Mouse (Mus musculus) heart, embryonic 11.5 days (tissue): ENCODE data around the gene Lrrn4cl. TPM values are rescaled to one million over a fixed set of nuclear protein-coding genes. Genes with fewer than 3 reads are reported as not detected.

ENCODE experiments used
- ATAC-seq: fragments of 200-750 bp; cut with Nextera tagmentation; replicated peaks from 2 replicates; pipeline ENCODE4 v1.8.0; 2017; ENCODE audit warnings: moderate library complexity; ENCODE audit not compliant: insufficient number of reproducible peaks, low FRiP score, low TSS enrichment
- H3K27ac ChIP-seq: fragments of 300-500 bp; sonication (generic); 2 replicates; pipeline ENCODE4 v1.5.1; 2014; ENCODE audit warnings: mild to moderate bottlenecking, low read depth, low read length
- H3K27me3 ChIP-seq: fragments of 300-500 bp; sonication (generic); 2 replicates; pipeline ENCODE4 v1.6.1; 2014; ENCODE audit warnings: mild to moderate bottlenecking, low read length, mixed read lengths; ENCODE audit not compliant: control insufficient read depth, insufficient read depth
- H3K36me3 ChIP-seq: fragments of 300-500 bp; sonication (generic); 2 replicates; pipeline ENCODE4 v1.6.1; 2014; ENCODE audit warnings: mild to moderate bottlenecking, low read length, moderate library complexity, mixed read lengths; ENCODE audit not compliant: control insufficient read depth, insufficient read depth
- H3K4me1 ChIP-seq: fragments of 300-500 bp; sonication (generic); 2 replicates; pipeline ENCODE4 v1.6.1; 2014; ENCODE audit warnings: low read length; ENCODE audit not compliant: control insufficient read depth, insufficient read depth
- H3K4me2 ChIP-seq: fragments of 300-500 bp; sonication (generic); 2 replicates; pipeline ENCODE4 v1.6.1; 2014; ENCODE audit warnings: mild to moderate bottlenecking, moderate library complexity
- H3K4me3 ChIP-seq: fragments of 300-500 bp; sonication (generic); 2 replicates; pipeline ENCODE4 v1.5.1; 2014; ENCODE audit warnings: low read depth, low read length
- H3K9ac ChIP-seq: fragments of 300-500 bp; sonication (generic); 2 replicates; pipeline ENCODE4 v1.6.1; 2014; ENCODE audit warnings: mild to moderate bottlenecking, low read depth, low read length, moderate library complexity
- H3K9me3 ChIP-seq: fragments of 300-500 bp; sonication (generic); replicated peaks from 2 replicates; pipeline ENCODE4 v1.6.1; 2016; ENCODE audit warnings: low read length; ENCODE audit not compliant: control insufficient read depth
- WGBS: fragments of 180-500 bp; shearing (Covaris S2); extraction: QIAGEN DNeasy Blood & Tissue Kit; methylation state at CpG from one replicate; pipeline ENCODE4 v1.1.7; 2014; ENCODE audit not compliant: insufficient replicate concordance; 5-methylcytosine and 5-hydroxymethylcytosine counted together
- polyA plus RNA-seq: library from polyadenylated mRNA; unstranded; fragments of >200 nt; fragmentation: Nextera tagmentation; extraction: Ambion mirVana; gene quantifications from 2 replicates; pipeline ENCODE4 v1.2.1, GENCODE M21; 2014

The Lrrn4cl gene
- polyA plus RNA-seq, 1 experiment from 2014 or later, result 0.33 TPM

DNA sequence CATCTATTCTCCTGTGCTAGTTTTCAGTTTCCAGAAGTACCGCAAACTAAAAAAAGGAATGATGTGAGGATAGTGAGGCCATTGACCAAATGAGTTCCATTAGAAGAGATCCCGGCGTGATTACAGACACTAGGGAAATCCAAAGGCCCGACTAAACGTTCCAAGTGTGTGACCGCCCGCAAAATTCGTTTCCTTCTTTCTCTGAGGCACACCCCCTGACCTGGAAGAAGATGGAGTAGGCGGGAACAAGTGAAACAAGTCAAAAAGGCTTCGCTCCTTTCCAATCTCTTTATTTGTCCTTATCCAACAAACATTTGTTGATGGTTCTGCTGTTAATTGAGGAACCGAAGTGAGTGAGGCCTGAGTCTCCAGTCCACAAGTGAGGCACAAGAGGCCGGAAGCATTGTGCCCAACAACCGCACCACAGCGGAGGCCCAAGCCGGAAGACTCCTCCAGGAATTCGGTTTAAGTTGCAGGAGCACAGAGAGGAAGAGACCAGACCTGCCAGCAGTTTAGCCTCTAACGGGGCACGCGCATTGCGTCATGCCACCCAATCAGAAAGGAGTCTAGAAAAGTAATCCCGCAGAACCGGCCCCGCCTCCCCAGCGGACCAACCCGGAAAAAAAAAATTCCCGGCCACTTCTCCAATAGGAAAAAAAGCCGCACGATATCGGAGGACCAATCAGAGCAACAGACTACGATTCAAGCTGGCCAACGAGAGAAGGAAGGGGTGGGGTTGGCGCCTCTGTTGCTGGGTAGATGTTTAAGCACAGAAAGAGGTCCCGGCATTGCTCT lies 31.6 kb upstream of the Lrrn4cl start, which contains the start of gene Ttc9c:
Ttc9c (minus strand) TSS at position 533 of the 795 bp plus-strand sequence.
- H3K27ac ChIP-seq, result peak within 1 kb of the TSS; percentile 100
- peak within 1 kb of the TSS; percentile 97 for H3K4me2 ChIP-seq
- no peaks in the 10 kb centered on the region for H3K9me3 ChIP-seq
- H3K36me3 ChIP-seq, result peaks cover 14% of the 10 kb centered on the region
- peak; percentile 87 for ATAC-seq
- H3K4me3 ChIP-seq, result peak within 1 kb of the TSS; percentile 100
- under 1% methylated on average over 33 of the region's 33 CpGs for WGBS
- H3K9ac ChIP-seq, result peak within 1 kb of the TSS; percentile 99
- peaks cover 17% of the 10 kb centered on the region for H3K4me1 ChIP-seq
- no peaks in the 10 kb centered on the region for H3K27me3 ChIP-seq

DNA sequence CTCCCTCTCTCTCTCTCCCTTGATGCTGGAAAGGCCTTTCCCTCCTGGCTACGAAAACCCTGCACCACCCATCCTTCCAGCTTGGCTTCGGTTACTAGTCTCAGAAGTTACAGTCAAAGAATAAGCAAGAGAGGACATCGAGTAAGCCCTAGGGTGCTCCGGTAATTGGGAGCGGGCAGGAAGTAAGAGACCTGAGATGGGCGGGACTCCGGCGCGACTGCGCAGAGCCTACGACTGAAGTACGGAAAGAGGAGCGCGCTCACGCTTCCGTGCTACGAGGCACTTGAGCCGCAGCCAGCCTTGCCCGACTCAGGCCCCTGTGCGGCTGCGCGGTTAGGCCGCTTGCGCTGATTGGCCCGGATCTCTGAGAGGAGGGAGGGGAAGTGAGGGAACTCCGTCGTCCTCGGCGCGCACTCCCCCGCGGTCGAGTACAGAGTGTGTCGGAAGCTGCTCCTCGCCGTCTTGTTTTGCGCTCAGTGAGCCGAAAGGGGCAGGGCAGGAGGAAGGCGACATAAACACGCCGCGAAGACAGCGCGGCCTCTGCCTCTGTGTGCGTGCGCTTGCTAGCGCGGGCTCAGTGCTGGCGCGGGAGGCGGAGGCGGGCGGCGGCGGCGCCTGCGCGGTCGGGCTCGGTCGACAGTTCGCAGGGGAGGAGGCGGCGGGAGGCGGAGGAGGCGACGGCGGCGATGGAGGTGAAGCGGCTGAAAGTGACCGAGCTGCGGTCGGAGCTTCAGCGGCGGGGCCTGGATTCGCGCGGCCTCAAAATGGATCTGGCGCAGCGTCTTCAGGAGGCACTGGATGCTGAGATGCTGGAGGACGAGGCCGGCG lies 30.8 kb upstream of the Lrrn4cl start, which contains the start of gene Hnrnpul2:
Hnrnpul2 (plus strand) TSS at position 415 of the 828 bp plus-strand sequence.
- H3K9me3 ChIP-seq, result no peaks in the 10 kb centered on the region
- under 1% methylated on average over 83 of the region's 83 CpGs for WGBS
- H3K4me3 ChIP-seq, result peak within 1 kb of the TSS; percentile 100
- H3K4me2 ChIP-seq, result peak within 1 kb of the TSS; percentile 97
- peak within 1 kb of the TSS; percentile 100 for H3K27ac ChIP-seq
- no peaks in the 10 kb centered on the region for H3K27me3 ChIP-seq
- peaks cover 17% of the 10 kb centered on the region for H3K4me1 ChIP-seq
- ATAC-seq, result peak; percentile 96
- peaks cover 15% of the 10 kb centered on the region for H3K36me3 ChIP-seq
- H3K9ac ChIP-seq, result peak within 1 kb of the TSS; percentile 99

DNA sequence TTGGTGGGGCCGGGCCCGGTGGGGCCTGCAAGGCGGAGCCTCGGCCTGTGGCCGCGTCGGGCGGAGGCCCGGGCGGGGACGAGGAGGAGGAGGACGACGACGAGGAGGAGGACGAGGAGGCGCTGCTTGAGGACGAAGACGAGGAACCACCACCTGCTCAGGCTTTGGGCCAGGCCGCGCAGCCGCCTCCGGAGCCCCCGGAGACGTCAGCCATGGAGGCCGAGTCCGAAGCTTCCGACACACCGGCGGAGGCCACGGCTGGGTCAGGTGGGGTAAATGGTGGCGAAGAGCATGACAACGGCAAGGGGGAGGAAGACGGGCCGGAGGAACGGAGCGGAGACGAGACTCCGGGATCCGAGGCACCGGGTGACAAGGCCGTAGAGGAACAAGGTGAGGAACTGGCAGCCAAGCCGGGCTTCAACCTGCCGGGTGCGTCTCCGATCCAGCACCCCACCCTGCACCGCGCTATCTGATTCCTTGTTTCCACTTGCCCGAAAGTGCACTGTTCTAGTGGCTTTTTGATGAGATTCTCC lies 30.1 kb upstream of the Lrrn4cl start:
- WGBS, result 0% methylated on average over 48 of the region's 48 CpGs

DNA sequence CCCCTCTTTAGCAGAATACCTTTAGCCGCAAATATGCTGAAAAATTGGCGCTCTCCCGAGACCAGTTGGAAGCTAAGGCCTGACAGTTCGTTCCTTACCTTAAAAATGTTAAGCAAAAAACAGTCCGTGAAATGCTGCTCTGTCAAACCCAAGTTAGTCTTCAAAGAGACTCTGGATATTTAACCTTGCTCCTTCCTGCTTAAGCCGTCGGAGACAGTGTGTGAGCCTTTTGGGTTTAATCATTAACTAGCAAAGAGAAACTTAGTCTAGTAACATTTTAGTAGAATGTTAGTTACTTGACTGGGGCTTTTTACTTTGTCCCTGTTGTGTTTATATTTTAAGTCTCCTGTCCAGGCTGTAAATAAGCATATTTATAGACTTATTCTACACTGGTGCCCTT lies 29.4 kb upstream of the Lrrn4cl start:
- under 1% methylated on average over 7 of the region's 7 CpGs for WGBS
- no peak for ATAC-seq
- Histone ChIP-seq H3K9me3 (no peaks in the 10 kb centered on the region), H3K27ac (peak overlapping the region; percentile 100; the same call in 1 of the 2 replicates), H3K4me1 (peaks cover 17% of the 10 kb centered on the region), H3K4me3 (peak overlapping the region; percentile 100), H3K9ac (peak overlapping the region; percentile 99), H3K4me2 (peak overlapping the region; percentile 97), H3K27me3 (no peaks in the 10 kb centered on the region), H3K36me3 (peaks cover 20% of the 10 kb centered on the region)

More for the DNA sequence above, 30.1 kb upstream of the Lrrn4cl start:
- peaks cover 17% of the 10 kb centered on the region for H3K36me3 ChIP-seq
- peak overlapping the region; percentile 100 for H3K27ac ChIP-seq
- H3K9ac ChIP-seq, result peak overlapping the region; percentile 99
- H3K27me3 ChIP-seq, result no peaks in the 10 kb centered on the region
- no peaks in the 10 kb centered on the region for H3K9me3 ChIP-seq
- H3K4me2 ChIP-seq, result peak overlapping the region; percentile 97
- H3K4me3 ChIP-seq, result peak overlapping the region; percentile 100
- H3K4me1 ChIP-seq, result peaks cover 17% of the 10 kb centered on the region
- peak; percentile 39 for ATAC-seq

DNA sequence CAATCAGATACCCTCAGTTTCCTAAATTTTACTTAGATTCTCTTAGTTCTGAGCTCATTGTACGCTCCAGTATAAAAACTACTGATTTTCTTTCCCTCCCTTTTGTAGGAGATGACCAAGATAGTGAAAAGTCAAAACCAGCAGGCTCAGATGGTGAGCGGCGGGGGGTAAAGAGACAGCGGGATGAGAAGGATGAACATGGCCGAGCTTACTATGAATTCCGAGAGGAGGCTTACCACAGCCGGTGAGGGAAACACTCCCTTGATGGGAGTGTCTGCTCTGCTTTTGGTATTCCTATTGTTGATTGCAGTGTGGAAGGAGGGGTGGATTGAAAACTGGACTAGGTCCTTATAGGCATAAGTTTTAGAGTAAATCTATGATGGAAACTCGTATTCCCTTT lies 27.9 kb upstream of the Lrrn4cl start:
- Histone ChIP-seq H3K9me3 (no peaks in the 10 kb centered on the region), H3K4me2 (peak overlapping the region; percentile 97), H3K9ac (0 out of 2 replicates have a peak overlapping the region, but pooled peaks have one; percentile 39), H3K36me3 (peaks cover 31% of the 10 kb centered on the region), H3K27ac (no peak overlapping the region), H3K4me1 (peaks cover 16% of the 10 kb centered on the region), H3K4me3 (peak overlapping the region; percentile 20), H3K27me3 (no peaks in the 10 kb centered on the region)
- WGBS, result 77% methylated on average over 8 of the region's 8 CpGs
- no peak for ATAC-seq

DNA sequence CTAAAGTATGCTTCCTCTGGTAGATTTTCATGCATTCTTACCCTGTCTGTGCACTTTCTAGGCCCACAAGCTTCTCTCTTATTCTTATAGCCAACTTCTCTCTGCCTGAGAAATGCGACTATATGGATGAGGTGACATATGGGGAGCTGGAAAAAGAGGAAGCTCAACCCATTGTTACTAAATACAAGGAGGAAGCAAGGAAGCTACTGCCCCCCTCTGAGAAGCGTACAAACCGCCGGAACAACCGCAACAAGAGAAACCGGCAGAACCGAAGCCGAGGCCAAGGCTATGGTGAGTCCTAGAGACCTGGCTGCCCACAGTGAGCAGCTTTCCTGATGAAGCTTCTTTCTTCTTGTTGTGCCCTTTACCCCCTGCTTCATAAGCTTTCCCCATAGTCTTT lies 20.9 kb upstream of the Lrrn4cl start, which contains the start of gene AC129217.1:
AC129217.1 (plus strand) TSS at position 114 of the 400 bp plus-strand sequence.
- Histone ChIP-seq H3K9me3 (no peaks in the 10 kb centered on the region), H3K27me3 (no peaks in the 10 kb centered on the region), H3K9ac (no peak within 1 kb of the TSS), H3K4me2 (no peak within 1 kb of the TSS), H3K4me1 (no peaks in the 10 kb centered on the region), H3K4me3 (no peak within 1 kb of the TSS), H3K27ac (no peak within 1 kb of the TSS), H3K36me3 (peaks cover 71% of the 10 kb centered on the region)
- WGBS, result 92% methylated on average over 8 of the region's 8 CpGs
- ATAC-seq, result no peak

DNA sequence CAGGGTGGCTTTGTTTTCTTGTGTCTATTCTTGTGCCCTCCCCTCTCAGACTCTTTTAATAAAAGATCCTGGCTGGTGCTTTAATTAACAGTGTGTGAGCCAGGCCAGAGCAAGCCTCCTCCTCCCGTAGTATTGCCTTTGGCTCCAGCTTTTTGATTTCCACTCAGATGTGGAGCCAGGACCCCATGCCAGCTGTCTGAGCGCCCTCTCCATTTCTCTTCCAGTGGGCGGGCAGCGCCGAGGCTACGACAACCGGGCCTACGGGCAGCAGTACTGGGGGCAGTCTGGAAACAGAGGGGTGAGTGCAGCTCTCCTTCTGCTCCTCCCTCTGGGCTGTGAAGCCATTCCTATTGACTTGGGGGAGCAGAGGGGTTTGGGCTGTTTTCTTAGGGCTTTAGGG lies 19.9 kb upstream of the Lrrn4cl start:
- H3K27ac ChIP-seq, result no peak overlapping the region
- H3K27me3 ChIP-seq, result no peaks in the 10 kb centered on the region
- no peak overlapping the region for H3K4me2 ChIP-seq
- peaks cover 71% of the 10 kb centered on the region for H3K36me3 ChIP-seq
- no peak overlapping the region for H3K4me3 ChIP-seq
- no peaks in the 10 kb centered on the region for H3K9me3 ChIP-seq
- no peak for ATAC-seq
- H3K9ac ChIP-seq, result no peak overlapping the region
- WGBS, result 92% methylated on average over 8 of the region's 8 CpGs
- no peaks in the 10 kb centered on the region for H3K4me1 ChIP-seq

DNA sequence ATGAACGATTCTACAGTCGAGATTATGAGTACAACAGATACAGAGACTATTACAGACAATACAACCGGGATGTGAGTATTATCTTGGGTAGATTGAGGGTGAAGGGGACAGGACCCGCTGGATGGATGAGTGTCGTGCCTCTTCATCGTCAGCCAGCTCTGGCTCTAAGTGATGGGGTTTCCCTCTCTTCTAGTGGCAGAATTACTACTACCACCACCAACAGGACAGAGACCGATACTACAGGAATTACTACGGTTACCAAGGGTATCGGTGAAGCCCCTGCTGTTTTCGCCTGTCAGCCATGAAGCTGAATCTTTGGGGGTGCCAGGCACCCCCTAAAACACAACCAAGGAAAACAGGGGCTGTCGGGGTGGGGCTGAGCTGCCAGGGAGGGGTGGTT lies 19.3 kb upstream of the Lrrn4cl start:
- WGBS, result 82% methylated on average over 11 of the region's 11 CpGs
- no peak overlapping the region for H3K4me2 ChIP-seq
- peaks cover 68% of the 10 kb centered on the region for H3K36me3 ChIP-seq
- ATAC-seq, result no peak
- H3K9me3 ChIP-seq, result no peaks in the 10 kb centered on the region
- no peak overlapping the region for H3K27ac ChIP-seq
- no peaks in the 10 kb centered on the region for H3K4me1 ChIP-seq
- no peaks in the 10 kb centered on the region for H3K27me3 ChIP-seq
- H3K4me3 ChIP-seq, result no peak overlapping the region
- no peak overlapping the region for H3K9ac ChIP-seq
